Mouse (Mus musculus) left cerebral cortex, postnatal 14 days (tissue): ENCODE results near the gene Taf1d. TPM values are rescaled to one million over a fixed set of nuclear protein-coding genes. Genes with fewer than 3 reads are reported as not detected.
"Not testable (repeated sequence)": the region's sequence is repeated elsewhere in the genome, so short reads cannot be mapped to it uniquely, and the experiment has no call there.

Experiments
- DNase-seq, 2 experiments: peaks; one replicate each; pipeline ENCODE4 v3.0.0; 2021 to 2022; ENCODE audit warnings: low spot score in 2 of 2, mixed read lengths in 1 of 2
- intact Hi-C: fragments of 180-260 bp; cut with DNase I; formaldehyde crosslinking; loops from one replicate; pipeline ENCODE4 v1.15.1; 2025
- long read RNA-seq, 2 experiments: library from polyadenylated mRNA; stranded (forward); transcript quantifications; one replicate each; pipeline ENCODE4 v2.0.0; 2021
- total RNA-seq, 2 experiments: library from RNA; stranded (reverse); gene quantifications; 2 replicates each; pipeline ENCODE4 v1.2.3; 2021

The Taf1d gene
- total RNA-seq = 10 to 100 TPM; 30.7 to 32.7 TPM
- long read RNA-seq, experiment 1, partial matches to known transcripts = 1 of 17 reads
- long read RNA-seq, experiment 1, other reads (novel, unspliced or antisense) = 7 of 17 reads
- long read RNA-seq, experiment 2, partial matches to known transcripts = 1 of 11 reads
- long read RNA-seq, experiment 2, other reads (novel, unspliced or antisense) = 6 of 11 reads

GRCm38 (mm10) chr9:15305503-15306397, at the start of gene Taf1d:
Gene Taf1d (plus strand): TSS chr9:15306214.
- peak; percentile 96 for DNase-seq
- intact Hi-C loops = no loop called here

GRCm38 (mm10) chr9:15256214-15256613, 49.8 kb upstream of the Taf1d start:
- intact Hi-C loops = no loop called here
- no peak for DNase-seq

- DNase-seq = no peak
- intact Hi-C loops = no loop called here
These were observed 44.0 kb upstream of the Taf1d start for GRCm38 (mm10) chr9:15261980-15262379.

- intact Hi-C loops = no loop called here
- DNase-seq = no peak
These were observed 42.5 kb upstream of the Taf1d start for GRCm38 (mm10) chr9:15263487-15263886.

DNA sequence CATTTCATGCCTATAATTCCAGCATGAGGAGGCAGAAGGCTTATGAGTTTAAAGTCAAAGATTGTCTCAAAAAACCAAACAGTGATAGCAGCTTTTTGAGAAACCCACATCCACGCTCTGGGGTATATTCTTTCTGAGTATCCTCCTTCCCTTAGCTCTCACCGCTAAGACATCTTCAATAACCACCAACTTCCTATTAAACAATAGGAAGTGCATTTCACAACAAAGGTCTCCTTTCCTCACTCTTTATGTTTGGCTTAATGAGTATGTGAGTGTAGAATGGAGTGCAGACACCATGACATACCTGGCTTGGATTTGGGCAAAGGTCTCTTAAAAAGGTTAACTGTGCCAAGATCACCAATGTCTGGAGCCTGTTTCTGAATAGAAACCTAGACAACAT, 32.0 kb upstream of the Taf1d start:
- intact Hi-C loops = no loop called here
- no peak for DNase-seq

DNA sequence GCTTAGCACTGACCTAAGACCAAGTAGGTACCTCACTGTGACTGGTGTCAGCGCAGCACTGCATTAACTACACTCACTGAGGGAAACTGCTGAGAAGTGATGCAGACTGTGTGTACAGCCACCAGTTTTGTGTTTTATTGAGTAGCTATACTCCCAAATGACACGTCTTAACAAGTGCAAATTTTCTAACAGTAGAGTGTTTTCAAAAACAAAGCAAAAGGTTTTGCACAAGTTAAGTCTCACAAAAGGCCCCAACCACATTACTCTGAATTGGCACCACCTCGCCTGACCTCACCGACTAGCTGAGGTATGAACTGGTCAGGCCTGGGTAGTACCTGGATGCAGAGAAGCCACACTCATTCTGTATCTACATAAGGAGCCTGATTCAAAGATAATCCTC, 29.2 kb upstream of the Taf1d start:
- intact Hi-C loops = no loop called here
- DNase-seq = no peak

DNA sequence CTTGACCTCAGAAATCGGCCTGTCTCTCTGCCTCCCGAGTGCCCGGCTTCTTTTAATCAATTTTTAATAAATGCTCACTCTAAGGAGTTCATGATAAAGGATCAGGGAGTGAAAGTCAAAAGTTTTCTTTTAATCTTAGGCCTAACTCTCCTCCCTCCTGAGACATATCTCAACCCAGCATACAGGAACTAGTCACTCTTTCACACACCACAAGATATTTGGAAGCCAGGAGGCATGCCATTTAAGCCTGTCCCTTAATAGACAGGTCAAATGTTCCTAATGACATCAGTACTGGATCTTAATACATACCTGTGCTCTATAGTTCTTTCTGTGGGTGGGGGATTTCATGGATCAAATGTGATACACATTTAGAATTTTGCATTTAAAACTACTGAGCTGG, 27.7 kb upstream of the Taf1d start:
- no peak for DNase-seq
- intact Hi-C loops = no loop called here

GRCm38 (mm10) chr9:15279139-15279648, 26.8 kb upstream of the Taf1d start:
- no peak for DNase-seq
- intact Hi-C loops = no loop called here

DNA sequence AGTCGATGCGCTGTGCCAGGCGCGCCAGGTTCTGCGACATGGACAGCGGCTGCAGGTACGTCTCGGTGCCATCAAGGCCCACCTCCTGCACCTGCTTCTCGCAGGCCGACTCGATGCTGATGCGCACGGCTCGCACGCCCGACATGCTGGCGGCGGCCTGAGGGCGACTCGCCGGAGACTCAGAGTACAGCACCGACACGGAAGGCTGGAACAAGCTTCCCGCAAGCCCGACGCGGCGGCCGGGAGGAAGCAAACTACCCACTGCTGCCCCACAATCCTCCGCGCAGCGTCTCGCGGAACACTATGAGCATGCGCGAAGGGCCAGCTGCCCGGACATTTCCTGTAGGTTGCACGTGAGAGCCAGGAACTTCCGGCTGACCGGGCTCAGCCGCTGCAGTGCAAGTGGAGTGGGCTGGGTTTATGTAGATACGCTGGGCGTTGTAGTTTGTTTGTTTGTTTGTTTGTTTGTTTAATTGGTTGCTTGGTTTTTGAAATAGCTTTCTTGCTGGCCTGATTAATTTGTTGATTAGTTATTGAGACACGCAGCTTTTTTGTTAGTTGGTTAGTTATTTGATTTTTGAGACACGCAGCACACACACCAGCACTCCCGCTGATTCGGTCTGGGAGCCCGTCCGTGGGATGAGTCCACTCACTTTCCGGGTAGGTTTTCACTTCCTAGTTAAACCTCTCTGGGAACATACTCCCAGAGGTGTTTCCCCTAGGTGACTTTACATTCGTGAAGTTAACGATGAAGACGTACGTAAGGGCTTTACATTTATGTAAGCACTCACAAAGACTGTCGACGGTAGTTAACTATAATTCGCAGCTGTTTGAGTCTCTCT, 26.1 kb upstream of the Taf1d start, which contains the start of gene Med17:
TSS of gene Med17 (minus strand) at position 283 of the 842 bp plus-strand sequence.
- DNase-seq = peak; percentile 95 to 96
- intact Hi-C loops = no loop called here

DNA sequence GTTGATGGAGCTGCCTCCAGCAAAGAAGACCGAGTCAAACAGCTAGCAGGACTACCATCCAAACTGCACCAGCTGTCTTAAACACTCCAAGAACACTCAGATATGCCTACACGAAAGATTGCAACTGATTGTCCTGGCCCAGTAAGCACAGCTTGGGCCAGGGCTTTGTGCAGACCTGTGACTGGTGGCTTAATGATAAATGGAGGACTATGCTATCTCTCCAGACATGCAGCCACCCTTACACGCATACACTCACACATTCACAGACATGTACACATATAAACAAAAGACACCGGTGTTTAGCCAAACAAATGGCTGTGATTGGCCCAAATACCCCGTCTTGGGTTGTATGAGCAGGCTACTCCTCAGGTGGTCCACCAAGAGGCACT, 25.5 kb upstream of the Taf1d start:
- intact Hi-C loops = no loop called here
- DNase-seq = no peak

- no peak for DNase-seq
- intact Hi-C loops = no loop called here
These were observed 20.6 kb upstream of the Taf1d start for GRCm38 (mm10) chr9:15285443-15285842.

DNA sequence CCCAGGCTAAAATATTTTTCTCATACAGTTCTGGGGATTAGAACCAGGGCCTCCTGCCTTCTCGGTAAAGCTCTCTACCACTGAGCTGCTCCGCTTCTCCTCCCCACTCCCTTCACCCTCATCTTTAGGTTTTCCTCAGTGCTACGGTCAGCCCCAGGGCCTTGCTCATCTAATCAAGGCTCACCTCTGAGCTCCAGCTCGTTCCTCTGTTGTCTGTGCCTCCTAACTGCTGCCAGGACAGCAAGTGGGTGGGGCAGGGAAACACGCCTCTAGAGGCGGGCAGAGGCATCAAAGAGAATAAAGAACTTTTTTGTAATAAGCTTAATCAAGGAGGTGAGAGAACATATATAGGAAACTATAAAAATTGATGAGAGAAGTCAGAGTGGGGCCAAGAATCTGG, 18.2 kb upstream of the Taf1d start:
- intact Hi-C loops = no loop called here
- no peak for DNase-seq

DNA sequence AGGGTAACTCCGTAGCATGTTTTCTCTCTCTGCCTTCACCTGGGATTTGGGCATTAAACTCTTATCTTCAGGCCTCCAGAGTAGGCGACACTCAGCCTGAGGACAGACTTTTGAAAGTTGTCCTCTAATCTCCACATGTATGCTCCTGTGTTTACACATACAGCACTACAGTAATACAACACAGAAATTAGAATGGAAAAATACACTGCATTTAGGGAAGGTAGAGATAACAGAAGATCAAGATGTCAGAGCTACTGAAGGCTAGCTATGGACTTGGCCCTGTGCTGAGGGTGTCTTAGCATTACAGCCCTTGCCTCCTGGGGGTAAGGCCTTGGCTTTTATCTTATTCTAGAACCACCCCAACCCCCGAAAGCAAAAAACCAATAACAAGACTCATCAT, 17.6 kb upstream of the Taf1d start:
- no peak for DNase-seq
- intact Hi-C loops = no loop called here

DNA sequence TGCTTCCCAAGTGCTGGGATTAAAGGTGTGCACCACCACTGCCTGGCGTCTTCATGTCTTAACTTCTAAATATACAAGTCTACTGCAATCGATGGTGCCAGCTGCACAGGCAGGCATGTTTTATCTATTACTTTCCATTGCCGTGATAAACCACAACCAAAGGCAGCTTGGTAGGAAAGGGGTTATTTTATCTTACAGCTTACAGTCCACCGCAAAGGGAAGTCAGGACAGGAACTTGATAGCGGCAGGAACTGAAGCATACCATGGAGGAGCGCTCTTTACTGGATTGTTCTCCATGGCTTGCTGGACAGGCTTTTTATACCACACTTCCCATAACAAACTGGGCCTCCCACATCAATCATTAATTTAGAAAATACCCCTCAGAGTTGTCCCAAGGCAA, 16.8 kb upstream of the Taf1d start:
- no peak for DNase-seq
- intact Hi-C loops = no loop called here

GRCm38 (mm10) chr9:15297112-15297511, 8.9 kb upstream of the Taf1d start:
- intact Hi-C loops = no loop called here
- DNase-seq = no peak

- no peak for DNase-seq
- intact Hi-C loops = no loop called here
These were observed 7.6 kb upstream of the Taf1d start for GRCm38 (mm10) chr9:15298451-15298850.

GRCm38 (mm10) chr9:15300056-15300455, 6.0 kb upstream of the Taf1d start:
- intact Hi-C loops = no loop called here
- DNase-seq = no peak

- DNase-seq = no peak
- intact Hi-C loops = no loop called here
These were observed 4.6 kb upstream of the Taf1d start for GRCm38 (mm10) chr9:15301399-15301798.

- DNase-seq, intact Hi-C loops: not testable (repeated sequence)
These were observed 4.0 kb upstream of the Taf1d start for GRCm38 (mm10) chr9:15302006-15302405.

DNA sequence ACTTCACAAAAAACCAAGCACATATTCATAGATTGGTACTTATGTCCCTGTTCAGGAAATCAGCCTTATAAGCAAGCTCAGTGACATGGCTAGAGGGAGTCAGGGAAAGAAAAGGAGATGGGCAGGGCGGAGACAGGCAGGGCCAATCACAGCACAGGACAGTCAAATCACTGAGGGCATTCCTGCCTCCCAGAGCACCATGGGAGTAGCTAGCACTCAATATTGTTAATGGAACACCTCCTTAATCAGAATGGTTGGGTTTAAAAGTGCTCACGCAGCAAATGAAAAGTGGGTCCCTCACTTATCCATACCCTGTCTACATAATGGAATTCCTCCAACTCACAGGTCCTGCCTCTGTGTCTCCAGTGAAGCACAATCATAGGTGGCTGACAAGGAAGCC, 3.1 kb upstream of the Taf1d start:
- DNase-seq = no peak
- intact Hi-C loops = no loop called here
